ENCODE assay signal across 11 mouse cellular contexts in the genomic region with DNA sequence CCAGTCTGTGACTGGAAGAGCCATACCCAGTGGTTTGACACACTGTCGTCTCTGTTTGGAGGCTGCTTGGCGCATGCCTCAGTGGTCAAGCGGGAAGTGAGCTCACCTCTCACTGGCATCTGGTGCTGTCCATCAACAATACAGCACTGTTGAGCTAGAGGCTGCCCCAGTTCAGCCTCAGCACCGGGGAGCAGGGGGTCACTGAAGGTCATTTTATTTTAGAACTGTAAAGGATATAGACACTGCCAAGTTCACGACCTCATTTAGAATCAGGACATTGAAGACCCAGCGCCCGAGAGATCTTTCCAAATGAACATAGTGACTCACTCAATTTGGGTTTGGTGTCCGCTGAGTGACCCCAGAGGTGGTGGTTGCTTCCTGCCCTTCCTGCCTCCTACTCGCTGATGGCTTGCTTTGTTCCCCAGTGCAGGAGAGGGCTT.
DNase-seq lines count a peak whose midpoint lies in the region; ATAC-seq and TF ChIP-seq lines count a peak whose summit lies in the region.
"Had no signal": no experiment of that assay in that cellular context is flagged by ENCODE, and none has a peak within 500 bp of the region (broad histone marks: within the 10 kb centered on the region; RNA-seq: fewer than 3 reads in every experiment).

No protein-coding gene starts in this region.

- no peak overlapping the region for H3K4me3 ChIP-seq in intestine, embryonic 14.5 days (ENCODE audit: low read depth, low read length)
- no peak overlapping the region for H3K4me3 ChIP-seq in intestine, postnatal 0 days (ENCODE audit: low read depth, low read length)
- H3K4me3 ChIP-seq in embryonic facial prominence, embryonic 14.5 days (ENCODE audit: low read depth, low read length): no peak overlapping the region
- no peak overlapping the region for H3K4me3 ChIP-seq in forebrain, embryonic 12.5 days (replicated peaks)
- H3K4me3 ChIP-seq: embryonic facial prominence, embryonic 13.5 days had no signal

- H3K27ac ChIP-seq in intestine, embryonic 14.5 days (ENCODE audit: low read depth): no peak overlapping the region
- H3K27ac ChIP-seq in intestine, postnatal 0 days (ENCODE audit: low read depth, low read length): no peak overlapping the region
- no peak overlapping the region for H3K27ac ChIP-seq in embryonic facial prominence, embryonic 14.5 days (replicated peaks; ENCODE audit: low read depth, low read length)
- H3K27ac ChIP-seq in forebrain, embryonic 12.5 days: no peak overlapping the region
- H3K27ac ChIP-seq: embryonic facial prominence, embryonic 13.5 days; liver, embryonic 14.5 days had no signal

- whole genome bisulfite sequencing in intestine, embryonic 14.5 days: 66% methylated on average over 9 of the region's 9 CpGs
- WGBS in intestine, postnatal 0 days: 70% methylated on average over 9 of the region's 9 CpGs
- WGBS in embryonic facial prominence, embryonic 14.5 days: 44% methylated on average over 9 of the region's 9 CpGs
- 84% methylated on average over 9 of the region's 9 CpGs for WGBS in forebrain, embryonic 12.5 days

- no peak overlapping the region for H3K9ac ChIP-seq in intestine, embryonic 14.5 days (ENCODE audit: low read length)
- H3K9ac ChIP-seq in intestine, postnatal 0 days (ENCODE audit: low read depth, low read length): no peak overlapping the region
- no peak overlapping the region for H3K9ac ChIP-seq in embryonic facial prominence, embryonic 14.5 days (ENCODE audit: low read depth, low read length)
- H3K9ac ChIP-seq in forebrain, embryonic 12.5 days: no peak overlapping the region
- H3K9ac ChIP-seq: embryonic facial prominence, embryonic 13.5 days; liver, embryonic 14.5 days had no signal

- no peak overlapping the region for H3K4me2 ChIP-seq in intestine, embryonic 14.5 days (ENCODE audit: low read length)
- H3K4me2 ChIP-seq in intestine, postnatal 0 days (replicated peaks; ENCODE audit: low read depth): no peak overlapping the region
- H3K4me2 ChIP-seq in embryonic facial prominence, embryonic 14.5 days (ENCODE audit: low read depth, low read length): no peak overlapping the region
- no peak overlapping the region for H3K4me2 ChIP-seq in forebrain, embryonic 12.5 days
- H3K4me2 ChIP-seq: embryonic facial prominence, embryonic 13.5 days had no signal

- no peak for TF ChIP-seq CTCF in intestine, postnatal 0 days (IDR thresholded peaks at IDR 0.05; ENCODE audit: low read depth)

- H3K36me3 ChIP-seq in intestine, embryonic 14.5 days (ENCODE audit: control insufficient read depth, insufficient read depth, low read length): no peaks in the 10 kb centered on the region
- no peaks in the 10 kb centered on the region for H3K36me3 ChIP-seq in intestine, postnatal 0 days (ENCODE audit: control insufficient read depth, insufficient read depth)
- no peaks in the 10 kb centered on the region for H3K36me3 ChIP-seq in embryonic facial prominence, embryonic 14.5 days (ENCODE audit: control insufficient read depth, insufficient read depth, low read length)
- no peaks in the 10 kb centered on the region for H3K36me3 ChIP-seq in forebrain, embryonic 12.5 days (replicated peaks)
- H3K36me3 ChIP-seq: embryonic facial prominence, embryonic 13.5 days had no signal

- no peaks in the 10 kb centered on the region for H3K9me3 ChIP-seq in intestine, embryonic 14.5 days (ENCODE audit: control insufficient read depth, low read length)
- no peaks in the 10 kb centered on the region for H3K9me3 ChIP-seq in intestine, postnatal 0 days (ENCODE audit: control insufficient read depth)
- H3K9me3 ChIP-seq in embryonic facial prominence, embryonic 14.5 days (ENCODE audit: control insufficient read depth, low read length): no peaks in the 10 kb centered on the region
- 0 out of 2 replicates have a peak, but pooled peaks cover 3% of the 10 kb centered on the region for H3K9me3 ChIP-seq in forebrain, embryonic 12.5 days
- H3K9me3 ChIP-seq: embryonic facial prominence, embryonic 13.5 days had no signal

- DNase-seq in intestine, embryonic 14.5 days (ENCODE audit: low spot score): no peak
- DNase-seq in Muller cell, postnatal 12 days (ENCODE audit: inconsistent ontology term): peak; percentile 88
- DNase-seq in embryonic facial prominence, embryonic 14.5 days (ENCODE audit: low spot score): peak; percentile 55
- DNase-seq in kidney, postnatal 25 days: peak; percentile 45 to 73
- no peak for DNase-seq in right cerebral cortex, postnatal 4 days
- no peak for DNase-seq in c-Kit-positive CD71-positive TER-119-positive erythroid progenitor cells, embryonic 14.5 days (ENCODE audit: low spot score)
- DNase-seq: right cerebral cortex, adult 18-20 months had no signal

- H3K27me3 ChIP-seq in intestine, embryonic 14.5 days (replicated peaks; ENCODE audit: control insufficient read depth, insufficient read depth, low read length): no peaks in the 10 kb centered on the region
- no peaks in the 10 kb centered on the region; the same call in 1 of the 2 replicates for H3K27me3 ChIP-seq in intestine, postnatal 0 days (replicated peaks; ENCODE audit: control insufficient read depth, insufficient read depth, low read length)
- no peaks in the 10 kb centered on the region; the same call in 1 of the 2 replicates for H3K27me3 ChIP-seq in embryonic facial prominence, embryonic 14.5 days (replicated peaks; ENCODE audit: control insufficient read depth, insufficient read depth, low read length)
- peaks cover 77% of the 10 kb centered on the region for H3K27me3 ChIP-seq in forebrain, embryonic 12.5 days

- peaks cover 11% of the 10 kb centered on the region for H3K4me1 ChIP-seq in intestine, embryonic 14.5 days (replicated peaks; ENCODE audit: control insufficient read depth, insufficient read depth, low read length)
- no peaks in the 10 kb centered on the region for H3K4me1 ChIP-seq in intestine, postnatal 0 days (replicated peaks; ENCODE audit: control insufficient read depth, insufficient read depth, low read length)
- 0 out of 2 replicates have a peak, but pooled peaks cover 6% of the 10 kb centered on the region for H3K4me1 ChIP-seq in embryonic facial prominence, embryonic 14.5 days (ENCODE audit: control insufficient read depth, insufficient read depth, low read length)
- H3K4me1 ChIP-seq in forebrain, embryonic 12.5 days: peaks cover 5% of the 10 kb centered on the region

- ATAC-seq in intestine, embryonic 14.5 days (replicated peaks; ENCODE audit: low FRiP score, low TSS enrichment, low read depth): peak; percentile 57; the same call in 1 of the 2 replicates
- ATAC-seq in intestine, postnatal 0 days: no peak
- ATAC-seq in embryonic facial prominence, embryonic 14.5 days (ENCODE audit: low read depth): no peak
- ATAC-seq in forebrain, embryonic 12.5 days (ENCODE audit: low FRiP score): no peak

Comparison
In these comparisons a context has a peak if more than half of its experiments do, and no peak if none do; other contexts are left out.
1. DNase-seq: peak in Muller cell, postnatal 12 days (single experiment), embryonic facial prominence, embryonic 14.5 days (single experiment) and kidney, postnatal 25 days (2 of 2); none in intestine, embryonic 14.5 days (single experiment), right cerebral cortex, postnatal 4 days (single experiment) and c-Kit-positive CD71-positive TER-119-positive erythroid progenitor cells, embryonic 14.5 days (single experiment).